Mouse (Mus musculus) CH12.LX (cell line): ENCODE measurements around the gene Adamtsl4. TPM values are rescaled to one million over a fixed set of nuclear protein-coding genes. Genes with fewer than 3 reads are reported as not detected.

Source experiments
- DNase-seq: peaks from one replicate; pipeline ENCODE4 v3.0.0-alpha.2; 2013; ENCODE audit errors: extremely low read depth
- H3K27ac ChIP-seq: 2 replicates; pipeline ENCODE4 v1.5.1; 2012; ENCODE audit warnings: low read depth, mild to moderate bottlenecking, control low read depth, moderate library complexity; ENCODE audit not compliant: insufficient read depth
- H3K27me3 ChIP-seq: replicated peaks from 2 replicates; pipeline ENCODE3; 2012; ENCODE audit warnings: inconsistent platforms
- H3K36me3 ChIP-seq, 2 experiments: replicated peaks in 1 of 2; 2 replicates each; pipeline versions ENCODE3 to v1.6.1; 2012; ENCODE audit warnings: inconsistent platforms in 1 of 2, low read length in 1 of 2, mild to moderate bottlenecking in 1 of 2, mixed read lengths in 1 of 2, moderate library complexity in 1 of 2; ENCODE audit not compliant: control insufficient read depth in 1 of 2, insufficient read depth in 1 of 2
- H3K4me1 ChIP-seq, 2 experiments: 2 replicates each; pipeline ENCODE4 v1.6.1; 2012; ENCODE audit warnings: inconsistent platforms in 1 of 2, moderate library complexity in 1 of 2; ENCODE audit not compliant: insufficient read depth in 2 of 2, control insufficient read depth in 1 of 2
- H3K4me2 ChIP-seq: 2 replicates; pipeline ENCODE4 v1.6.1; 2012; ENCODE audit warnings: low read depth, mild to moderate bottlenecking, control low read depth; ENCODE audit not compliant: poor library complexity, insufficient read depth, severe bottlenecking
- H3K4me3 ChIP-seq, 3 experiments: fragments of 150-350 bp in 1 of 3; sonication (generic) in 1 of 3; replicated peaks in 1 of 3; 2 replicates each; pipeline versions ENCODE3 to v1.5.1; 2011 to 2012; ENCODE audit warnings: low read depth in 2 of 3, low read length in 2 of 3, mild to moderate bottlenecking in 2 of 3, moderate library complexity in 2 of 3, control low read depth in 1 of 3, improper control_type of control experiment in 1 of 3, inconsistent platforms in 1 of 3, mixed read lengths in 1 of 3; ENCODE audit not compliant: poor library complexity in 1 of 3
- H3K79me2 ChIP-seq: replicated peaks from 2 replicates; pipeline ENCODE4 v1.6.1; 2012; ENCODE audit warnings: mild to moderate bottlenecking, moderate library complexity; ENCODE audit not compliant: control insufficient read depth, poor library complexity, insufficient read depth, severe bottlenecking; ENCODE audit errors: extremely low read depth
- H3K9ac ChIP-seq: 2 replicates; pipeline ENCODE4 v1.6.1; 2012; ENCODE audit warnings: low read depth, mild to moderate bottlenecking, control low read depth, moderate library complexity; ENCODE audit not compliant: insufficient read depth
- H3K9me3 ChIP-seq: replicated peaks from 2 replicates; pipeline ENCODE3; 2012; ENCODE audit warnings: low read length, inconsistent platforms, mixed read lengths
- BHLHE40 ChIP-seq: IDR thresholded peaks from 2 replicates; pipeline ENCODE4 v1.6.1; 2011; ENCODE audit warnings: mild to moderate bottlenecking, low read depth, low read length, improper control_type of control experiment
- CHD1 ChIP-seq: IDR thresholded peaks from 2 replicates; pipeline ENCODE4 v1.6.1; 2012; ENCODE audit warnings: low read depth, low read length, improper control_type of control experiment, inconsistent platforms
- CHD2 ChIP-seq: IDR thresholded peaks from 2 replicates; pipeline ENCODE4 v1.6.1; 2011; ENCODE audit warnings: low read length, improper control_type of control experiment
- E2F4 ChIP-seq: IDR thresholded peaks from 2 replicates; pipeline ENCODE4 v1.6.1; 2011; ENCODE audit warnings: low read depth, low read length, improper control_type of control experiment; ENCODE audit not compliant: insufficient replicate concordance
- ELF1 ChIP-seq: IDR thresholded peaks from 2 replicates; pipeline ENCODE4 v1.6.1; 2014; ENCODE audit warnings: low read depth, mild to moderate bottlenecking, inconsistent platforms, low read length, improper control_type of control experiment
- ETS1 ChIP-seq: conservative IDR thresholded peaks from 2 replicates; pipeline ENCODE4 v1.6.1; 2012; ENCODE audit warnings: low read depth, mild to moderate bottlenecking, inconsistent platforms, low read length, improper control_type of control experiment, moderate library complexity
- GABPA ChIP-seq: IDR thresholded peaks from 2 replicates; pipeline ENCODE4 v1.6.1; 2012; ENCODE audit warnings: low read depth, low read length, improper control_type of control experiment, inconsistent platforms; ENCODE audit not compliant: insufficient replicate concordance
- KAT2A ChIP-seq: IDR thresholded peaks from 2 replicates; pipeline ENCODE4 v1.6.1; 2012; ENCODE audit warnings: low read length, improper control_type of control experiment, inconsistent platforms; ENCODE audit not compliant: insufficient replicate concordance
- MEF2A ChIP-seq: IDR thresholded peaks from 2 replicates; pipeline ENCODE4 v1.6.1; 2014; ENCODE audit warnings: low read depth, mild to moderate bottlenecking, inconsistent platforms, low read length, improper control_type of control experiment, borderline replicate concordance
- MYC ChIP-seq: IDR thresholded peaks from 2 replicates; pipeline ENCODE4 v1.6.1; 2011; ENCODE audit warnings: low read depth, mild to moderate bottlenecking, improper control_type of control experiment, low read length
- NELFE ChIP-seq: IDR thresholded peaks from 2 replicates; pipeline ENCODE4 v1.6.1; 2011; ENCODE audit warnings: low read depth, low read length, improper control_type of control experiment
- PAX5 ChIP-seq: IDR thresholded peaks from 2 replicates; pipeline ENCODE4 v1.6.1; 2012; ENCODE audit warnings: low read length, inconsistent platforms, mixed read lengths
- RAD21 ChIP-seq: IDR thresholded peaks from 2 replicates; pipeline ENCODE4 v1.6.1; 2011; ENCODE audit warnings: low read depth, mild to moderate bottlenecking, low read length, improper control_type of control experiment, moderate library complexity
- RCOR1 ChIP-seq: conservative IDR thresholded peaks from 2 replicates; pipeline ENCODE4 v1.6.1; 2012; ENCODE audit warnings: low read depth, mild to moderate bottlenecking, inconsistent platforms, low read length, improper control_type of control experiment
- SIN3A ChIP-seq: IDR thresholded peaks from 2 replicates; pipeline ENCODE4 v1.6.1; 2012; ENCODE audit warnings: low read length, improper control_type of control experiment, inconsistent platforms
- TBP ChIP-seq: conservative IDR thresholded peaks from 2 replicates; pipeline ENCODE4 v1.6.1; 2011; ENCODE audit warnings: low read depth, low read length, improper control_type of control experiment
- UBTF ChIP-seq: IDR thresholded peaks from 2 replicates; pipeline ENCODE4 v1.6.1; 2012; ENCODE audit warnings: low read depth, mild to moderate bottlenecking, inconsistent platforms, low read length, improper control_type of control experiment, moderate library complexity
- ZKSCAN1 ChIP-seq: IDR thresholded peaks from 2 replicates; pipeline ENCODE4 v1.6.1; 2012; ENCODE audit warnings: low read depth, inconsistent platforms, low read length, improper control_type of control experiment, borderline replicate concordance
- ZNF384 ChIP-seq: IDR thresholded peaks from 2 replicates; pipeline ENCODE4 v1.6.1; 2012; ENCODE audit warnings: low read depth, low read length, improper control_type of control experiment, inconsistent platforms
- dilution Hi-C: fragments of 300-500 bp; cut with MboI; formaldehyde crosslinking; loops from 2 replicates; pipeline ENCODE4 v1.14.3; 2020; ENCODE audit warnings: low sequenced_read_pairs; ENCODE audit not compliant: extremely low pct_unique_long_range_greater_than_20kb, extremely low pct_ligation_motif_present
- in situ Hi-C: fragments of 300-500 bp; cut with MboI; formaldehyde crosslinking; loops from 3 replicates; pipeline ENCODE4 v1.14.3; 2019; ENCODE audit warnings: low sequenced_read_pairs, low pct_ligation_motif_present, low pct_unique_long_range_greater_than_20kb, mixed read lengths
- polyA plus RNA-seq: library from polyadenylated mRNA; unstranded; fragments of >175 nt; gene quantifications from 2 replicates; pipeline ENCODE4 v1.2.1, GENCODE M21; 2012; ENCODE audit warnings: low read depth; ENCODE audit not compliant: insufficient read length
- total RNA-seq, 2 experiments: library from RNA; depleted of rRNA; stranded (reverse); fragments of 300-350 nt in 1 of 2; fragments of >200 nt in 1 of 2; gene quantifications; 2 replicates each; pipeline ENCODE4 v1.2.3; 2012 to 2014

The Adamtsl4 gene
- total and polyA plus RNA-seq, 3 experiments: 0.10 to 0.85 TPM; not detected in 1

- DNase-seq: no peak
- Histone ChIP-seq H3K4me2 (no peak overlapping the region), H3K4me1 (no peaks in the 10 kb centered on the region), H3K27me3 (no peaks in the 10 kb centered on the region), H3K36me3 (no peaks in the 10 kb centered on the region), H3K4me3 (no peak overlapping the region), H3K79me2 (no peaks in the 10 kb centered on the region), H3K9ac (no peak overlapping the region), H3K27ac (no peak overlapping the region), H3K9me3 (no peaks in the 10 kb centered on the region)
- TF ChIP-seq GABPA (no peak), BHLHE40 (no peak), MYC (no peak), KAT2A (no peak), ZKSCAN1 (no peak), E2F4 (no peak), SIN3A (no peak)
- dilution Hi-C loops: no loop called here
- in situ Hi-C loops: no loop called here
Measured at GRCm38 (mm10) chr3:95726696-95727358, 39.1 kb upstream of the Adamtsl4 start.

- dilution Hi-C loops (no loop called here), in situ Hi-C loops (no loop called here)
- H3K27me3 ChIP-seq: no peaks in the 10 kb centered on the region
- no peak overlapping the region for H3K9ac ChIP-seq
- H3K4me1 ChIP-seq: no peaks in the 10 kb centered on the region
- no peaks in the 10 kb centered on the region for H3K79me2 ChIP-seq
- no peak for DNase-seq
- no peaks in the 10 kb centered on the region for H3K9me3 ChIP-seq
- no peak overlapping the region for H3K27ac ChIP-seq
- no peak overlapping the region for H3K4me2 ChIP-seq
- TF ChIP-seq UBTF (no peak), RCOR1 (no peak), ELF1 (no peak), CHD2 (no peak), TBP (no peak), MEF2A (no peak), ETS1 (no peak), E2F4 (no peak), NELFE (no peak), ZKSCAN1 (no peak), CHD1 (no peak), ZNF384 (no peak), SIN3A (no peak), PAX5 (no peak), KAT2A (no peak), RAD21 (no peak)
- no peaks in the 10 kb centered on the region for H3K36me3 ChIP-seq
- no peak overlapping the region for H3K4me3 ChIP-seq
Measured at GRCm38 (mm10) chr3:95725863-95726262, 38.1 kb upstream of the Adamtsl4 start.
